Mouse (Mus musculus): ENCODE measurements around the gene Pcdh7. TPM values are rescaled to one million over a fixed set of nuclear protein-coding genes. Genes with fewer than 3 reads are reported as not detected.
"Not testable (repeated sequence)": the region's sequence is repeated elsewhere in the genome, so short reads cannot be mapped to it uniquely, and the experiment has no call there.

Pcdh7 gene
- polyA plus RNA-seq, 1 experiment from 2014 or later: 1.2 TPM

GRCm38 (mm10) chr5:58118930-58119611 lies 401.3 kb downstream of the Pcdh7 start:
- no peaks in the 10 kb centered on the region for H3K36me3 ChIP-seq (ENCODE audit: inconsistent target)
- no peak overlapping the region for H3K4me3 ChIP-seq (ENCODE audit: inconsistent target)
- no peak overlapping the region for H3K27ac ChIP-seq
- H3K79me2 ChIP-seq (ENCODE audit: inconsistent target): no peaks in the 10 kb centered on the region
- 93% methylated on average over 3 of the region's 3 CpGs for WGBS (ENCODE audit: missing documents)

DNA sequence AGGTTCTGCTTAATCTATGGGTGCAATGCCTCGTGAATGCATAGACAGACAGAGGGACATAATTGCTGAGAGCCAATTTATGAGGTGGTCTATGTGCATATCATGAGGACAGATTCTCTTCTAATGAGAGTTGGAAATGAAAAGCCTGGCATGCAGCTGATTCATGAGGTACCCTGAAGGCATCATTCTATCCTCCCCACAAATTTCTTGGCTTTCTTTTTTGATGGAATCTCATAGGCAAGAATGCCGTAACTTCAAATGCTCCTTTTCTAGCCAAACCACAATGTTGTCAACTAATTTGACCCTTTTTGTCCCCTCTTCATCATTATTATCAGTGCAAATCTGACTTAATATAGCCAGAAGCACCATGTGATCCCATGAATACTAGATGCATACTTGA lies 426.1 kb downstream of the Pcdh7 start:
- Histone ChIP-seq H3K79me2 (ENCODE audit: inconsistent target) (no peaks in the 10 kb centered on the region), H3K27ac (no peak overlapping the region), H3K36me3 (ENCODE audit: inconsistent target) (no peaks in the 10 kb centered on the region), H3K4me3 (ENCODE audit: inconsistent target) (no peak overlapping the region)
- WGBS (ENCODE audit: missing documents): 80% methylated on average over 2 of the region's 2 CpGs

- no peak overlapping the region for H3K27ac ChIP-seq
- 77% methylated on average over 5 of the region's 5 CpGs for WGBS (ENCODE audit: missing documents)
Observed at GRCm38 (mm10) chr5:58153966-58154365, 436.2 kb downstream of the Pcdh7 start.

GRCm38 (mm10) chr5:58172218-58172617 lies 454.5 kb downstream of the Pcdh7 start:
- Histone ChIP-seq H3K4me3 (ENCODE audit: inconsistent target) (no peak overlapping the region), H3K79me2 (ENCODE audit: inconsistent target) (no peaks in the 10 kb centered on the region), H3K27ac (no peak overlapping the region), H3K36me3 (ENCODE audit: inconsistent target) (no peaks in the 10 kb centered on the region)

More at GRCm38 (mm10) chr5:58153966-58154365, 436.2 kb downstream of the Pcdh7 start:
- Histone ChIP-seq H3K36me3 (ENCODE audit: inconsistent target) (no peaks in the 10 kb centered on the region), H3K4me3 (ENCODE audit: inconsistent target) (no peak overlapping the region), H3K79me2 (ENCODE audit: inconsistent target) (no peaks in the 10 kb centered on the region)

GRCm38 (mm10) chr5:58174335-58174734 lies 456.6 kb downstream of the Pcdh7 start:
- not testable (repeated sequence) for H3K79me2 ChIP-seq (ENCODE audit: inconsistent target); H3K4me3 ChIP-seq (ENCODE audit: inconsistent target)

DNA sequence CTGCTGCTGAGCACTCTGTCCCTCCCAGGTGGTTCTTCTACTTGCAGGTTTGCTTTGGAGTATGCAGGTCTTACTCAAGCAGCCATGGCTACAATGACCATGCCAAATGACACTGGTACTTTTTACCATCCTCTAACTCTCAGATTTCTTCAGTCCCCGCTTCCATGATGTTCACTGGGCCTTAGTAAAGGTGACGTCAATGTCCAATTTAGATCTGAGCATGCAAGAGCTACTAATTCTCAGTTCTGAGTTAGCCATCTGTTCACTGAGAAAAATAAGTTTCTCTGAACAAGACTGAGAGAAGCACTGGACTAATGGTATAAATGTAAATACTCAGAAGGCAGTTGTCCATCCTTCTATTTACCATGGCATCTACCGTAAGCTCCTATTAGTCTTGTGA lies 457.8 kb downstream of the Pcdh7 start:
- H3K79me2 ChIP-seq (ENCODE audit: inconsistent target): no peaks in the 10 kb centered on the region
- no peak overlapping the region for H3K4me3 ChIP-seq (ENCODE audit: inconsistent target)
- H3K36me3 ChIP-seq (ENCODE audit: inconsistent target): no peaks in the 10 kb centered on the region
- no peak overlapping the region for H3K27ac ChIP-seq
- WGBS (ENCODE audit: missing documents): 95% methylated on average over 3 of the region's 3 CpGs

More at GRCm38 (mm10) chr5:58174335-58174734, 456.6 kb downstream of the Pcdh7 start:
- not testable (repeated sequence) for H3K27ac ChIP-seq; H3K36me3 ChIP-seq (ENCODE audit: inconsistent target)
